Mouse (Mus musculus): ENCODE data around the gene Stk39. TPM values are rescaled to one million over a fixed set of nuclear protein-coding genes. Genes with fewer than 3 reads are reported as not detected.

The Stk39 gene
- polyA plus RNA-seq, 1 experiment from 2014 or later, result 39.5 TPM

GRCm38 (mm10) chr2:68374202-68374601 lies 97.9 kb downstream of the Stk39 start:
- Histone ChIP-seq H3K4me3 (ENCODE audit: low read depth, low read length) (no peak overlapping the region), H3K27ac (ENCODE audit: low read depth, low read length) (no peak overlapping the region), H3K27me3 (ENCODE audit: control insufficient read depth, insufficient read depth, low read length) (no peaks in the 10 kb centered on the region), H3K9me3 (ENCODE audit: control insufficient read depth, low read length) (no peaks in the 10 kb centered on the region), H3K4me2 (ENCODE audit: low read depth) (no peak overlapping the region), H3K36me3 (ENCODE audit: control insufficient read depth, insufficient read depth, low read length) (no peaks in the 10 kb centered on the region), H3K9ac (ENCODE audit: low read length) (no peak overlapping the region), H3K4me1 (ENCODE audit: control insufficient read depth, insufficient read depth, low read length) (0 out of 2 replicates have a peak, but pooled peaks cover 4% of the 10 kb centered on the region)
- WGBS, result 85% methylated on average over 7 of the region's 7 CpGs
- DNase-seq (ENCODE audit: low spot score), result no peak
- ATAC-seq (ENCODE audit: insufficient read depth, low FRiP score, low TSS enrichment), result no peak

DNA sequence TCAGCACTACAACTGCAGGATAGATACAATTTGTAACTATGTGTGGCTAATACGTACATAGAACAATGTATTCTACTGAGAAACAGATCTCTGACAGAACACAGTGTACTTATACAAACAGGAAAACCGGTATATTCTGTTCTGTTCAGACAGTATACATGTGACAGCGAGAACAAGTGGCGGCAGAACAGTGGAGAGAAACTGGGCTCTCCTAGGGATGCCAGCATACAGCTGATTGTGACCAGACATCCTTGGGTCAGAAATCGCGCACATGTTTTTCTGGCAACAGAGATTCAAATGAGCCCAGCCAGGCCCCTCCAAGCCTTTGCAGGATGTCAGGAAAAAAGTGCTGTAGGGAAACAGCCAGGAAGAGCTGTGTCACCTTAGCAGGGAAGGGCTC lies 100.2 kb downstream of the Stk39 start:
- Histone ChIP-seq H3K27me3 (ENCODE audit: control insufficient read depth, insufficient read depth, low read length) (no peaks in the 10 kb centered on the region), H3K36me3 (ENCODE audit: control insufficient read depth, insufficient read depth, low read length) (no peaks in the 10 kb centered on the region), H3K9me3 (ENCODE audit: control insufficient read depth, low read length) (no peaks in the 10 kb centered on the region), H3K4me2 (ENCODE audit: low read depth) (no peak overlapping the region), H3K27ac (ENCODE audit: low read depth, low read length) (no peak overlapping the region), H3K9ac (ENCODE audit: low read length) (no peak overlapping the region), H3K4me3 (ENCODE audit: low read depth, low read length) (no peak overlapping the region), H3K4me1 (ENCODE audit: control insufficient read depth, insufficient read depth, low read length) (peaks cover 11% of the 10 kb centered on the region; the same call in 1 of the 2 replicates)
- no peak for DNase-seq (ENCODE audit: low spot score)
- no peak for ATAC-seq (ENCODE audit: insufficient read depth, low FRiP score, low TSS enrichment)
- 84% methylated on average over 6 of the region's 6 CpGs for WGBS

- H3K9ac ChIP-seq (ENCODE audit: low read length), result no peak overlapping the region
- no peaks in the 10 kb centered on the region for H3K27me3 ChIP-seq (ENCODE audit: control insufficient read depth, insufficient read depth, low read length)
- peaks cover 12% of the 10 kb centered on the region; the same call in 1 of the 2 replicates for H3K4me1 ChIP-seq (ENCODE audit: control insufficient read depth, insufficient read depth, low read length)
- no peak overlapping the region for H3K4me3 ChIP-seq (ENCODE audit: low read depth, low read length)
- H3K9me3 ChIP-seq (ENCODE audit: control insufficient read depth, low read length), result no peaks in the 10 kb centered on the region
- no peak for DNase-seq (ENCODE audit: low spot score)
- H3K4me2 ChIP-seq (ENCODE audit: low read depth), result no peak overlapping the region
- H3K27ac ChIP-seq (ENCODE audit: low read depth, low read length), result no peak overlapping the region
- no peaks in the 10 kb centered on the region for H3K36me3 ChIP-seq (ENCODE audit: control insufficient read depth, insufficient read depth, low read length)
- WGBS, result 76% methylated on average over 5 of the region's 5 CpGs
- no peak for ATAC-seq (ENCODE audit: insufficient read depth, low FRiP score, low TSS enrichment)
These were observed 101.7 kb downstream of the Stk39 start for GRCm38 (mm10) chr2:68370326-68370725.

GRCm38 (mm10) chr2:68369080-68369479 lies 103.0 kb downstream of the Stk39 start:
- ATAC-seq (ENCODE audit: insufficient read depth, low FRiP score, low TSS enrichment), result no peak
- no peak overlapping the region for H3K27ac ChIP-seq (ENCODE audit: low read depth, low read length)
- WGBS, result 75% methylated on average over 6 of the region's 6 CpGs

GRCm38 (mm10) chr2:68367944-68368343 lies 104.1 kb downstream of the Stk39 start:
- H3K36me3 ChIP-seq (ENCODE audit: control insufficient read depth, insufficient read depth, low read length), result no peaks in the 10 kb centered on the region
- H3K4me1 ChIP-seq (ENCODE audit: control insufficient read depth, insufficient read depth, low read length), result peaks cover 12% of the 10 kb centered on the region; the same call in 1 of the 2 replicates
- no peak for ATAC-seq (ENCODE audit: insufficient read depth, low FRiP score, low TSS enrichment)
- no peak overlapping the region for H3K4me3 ChIP-seq (ENCODE audit: low read depth, low read length)
- H3K9me3 ChIP-seq (ENCODE audit: control insufficient read depth, low read length), result no peaks in the 10 kb centered on the region
- H3K27me3 ChIP-seq (ENCODE audit: control insufficient read depth, insufficient read depth, low read length), result no peaks in the 10 kb centered on the region
- H3K4me2 ChIP-seq (ENCODE audit: low read depth), result no peak overlapping the region
- DNase-seq (ENCODE audit: low spot score), result no peak
- no peak overlapping the region for H3K9ac ChIP-seq (ENCODE audit: low read length)
- 51% methylated on average over 13 of the region's 13 CpGs for WGBS
- H3K27ac ChIP-seq (ENCODE audit: low read depth, low read length), result peak overlapping the region; percentile 21; the same call in 1 of the 2 replicates

More at GRCm38 (mm10) chr2:68369080-68369479, 103.0 kb downstream of the Stk39 start:
- H3K36me3 ChIP-seq (ENCODE audit: control insufficient read depth, insufficient read depth, low read length), result no peaks in the 10 kb centered on the region
- H3K27me3 ChIP-seq (ENCODE audit: control insufficient read depth, insufficient read depth, low read length), result no peaks in the 10 kb centered on the region
- DNase-seq (ENCODE audit: low spot score), result no peak
- no peak overlapping the region for H3K9ac ChIP-seq (ENCODE audit: low read length)
- no peaks in the 10 kb centered on the region for H3K9me3 ChIP-seq (ENCODE audit: control insufficient read depth, low read length)
- no peak overlapping the region for H3K4me2 ChIP-seq (ENCODE audit: low read depth)
- H3K4me1 ChIP-seq (ENCODE audit: control insufficient read depth, insufficient read depth, low read length), result peaks cover 12% of the 10 kb centered on the region; the same call in 1 of the 2 replicates
- no peak overlapping the region for H3K4me3 ChIP-seq (ENCODE audit: low read depth, low read length)

GRCm38 (mm10) chr2:68366897-68367193 lies 105.2 kb downstream of the Stk39 start:
- H3K9ac ChIP-seq (ENCODE audit: low read length), result no peak overlapping the region
- no peaks in the 10 kb centered on the region for H3K9me3 ChIP-seq (ENCODE audit: control insufficient read depth, low read length)
- H3K27ac ChIP-seq (ENCODE audit: low read depth, low read length), result no peak overlapping the region
- peaks cover 12% of the 10 kb centered on the region; the same call in 1 of the 2 replicates for H3K4me1 ChIP-seq (ENCODE audit: control insufficient read depth, insufficient read depth, low read length)
- H3K4me3 ChIP-seq (ENCODE audit: low read depth, low read length), result no peak overlapping the region
- no peaks in the 10 kb centered on the region for H3K27me3 ChIP-seq (ENCODE audit: control insufficient read depth, insufficient read depth, low read length)
- no peak overlapping the region for H3K4me2 ChIP-seq (ENCODE audit: low read depth)
- peak; percentile 29 for DNase-seq (ENCODE audit: low spot score)
- no peaks in the 10 kb centered on the region for H3K36me3 ChIP-seq (ENCODE audit: control insufficient read depth, insufficient read depth, low read length)
- ATAC-seq (ENCODE audit: insufficient read depth, low FRiP score, low TSS enrichment), result peak; percentile 80
- 11% methylated on average over 5 of the region's 5 CpGs for WGBS

- WGBS, result 6% methylated on average over 18 of the region's 18 CpGs
- ATAC-seq (ENCODE audit: insufficient read depth, low FRiP score, low TSS enrichment) (peak; percentile 75), DNase-seq (ENCODE audit: low spot score) (peak; percentile 54)
- Histone ChIP-seq H3K4me1 (ENCODE audit: control insufficient read depth, insufficient read depth, low read length) (peaks cover 15% of the 10 kb centered on the region; the same call in 1 of the 2 replicates), H3K27ac (ENCODE audit: low read depth, low read length) (peak overlapping the region; percentile 77), H3K9ac (ENCODE audit: low read length) (0 out of 2 replicates have a peak overlapping the region, but pooled peaks have one; percentile 37), H3K4me3 (ENCODE audit: low read depth, low read length) (peak overlapping the region; percentile 14; the same call in 1 of the 2 replicates), H3K27me3 (ENCODE audit: control insufficient read depth, insufficient read depth, low read length) (no peaks in the 10 kb centered on the region), H3K36me3 (ENCODE audit: control insufficient read depth, insufficient read depth, low read length) (no peaks in the 10 kb centered on the region), H3K9me3 (ENCODE audit: control insufficient read depth, low read length) (no peaks in the 10 kb centered on the region), H3K4me2 (ENCODE audit: low read depth) (peak overlapping the region; percentile 36)
These were observed 105.8 kb downstream of the Stk39 start for GRCm38 (mm10) chr2:68366091-68366896.

- H3K9me3 ChIP-seq (ENCODE audit: control insufficient read depth, low read length), result no peaks in the 10 kb centered on the region
- peaks cover 15% of the 10 kb centered on the region; the same call in 1 of the 2 replicates for H3K4me1 ChIP-seq (ENCODE audit: control insufficient read depth, insufficient read depth, low read length)
- H3K9ac ChIP-seq (ENCODE audit: low read length), result no peak overlapping the region
- no peak overlapping the region for H3K27ac ChIP-seq (ENCODE audit: low read depth, low read length)
- peak; percentile 30 for DNase-seq (ENCODE audit: low spot score)
- no peak overlapping the region for H3K4me3 ChIP-seq (ENCODE audit: low read depth, low read length)
- no peaks in the 10 kb centered on the region for H3K36me3 ChIP-seq (ENCODE audit: control insufficient read depth, insufficient read depth, low read length)
- H3K27me3 ChIP-seq (ENCODE audit: control insufficient read depth, insufficient read depth, low read length), result no peaks in the 10 kb centered on the region
- 33% methylated on average over 6 of the region's 7 CpGs for WGBS
- peak; percentile 4; the same call in 1 of the 2 replicates for ATAC-seq (ENCODE audit: insufficient read depth, low FRiP score, low TSS enrichment)
- peak overlapping the region; percentile 36 for H3K4me2 ChIP-seq (ENCODE audit: low read depth)
These were observed 106.6 kb downstream of the Stk39 start for GRCm38 (mm10) chr2:68365504-68365903.

Measured in neural tube, embryonic 11.5 days (tissue).